Mouse (Mus musculus): ENCODE measurements around the gene Camk2g. TPM values are rescaled to one million over a fixed set of nuclear protein-coding genes. Genes with fewer than 3 reads are reported as not detected.

Camk2g gene
- polyA plus RNA-seq (2017; shearing (Covaris generic)) = 10 to 100 TPM in 1 of 2 experiments, 1 to 10 TPM in 1; 7.8 to 12.4 TPM

GRCm38 (mm10) chr14:20793758-20794531, at the start of gene Camk2g:
Gene Camk2g (minus strand): TSS chr14:20794088.

DNA sequence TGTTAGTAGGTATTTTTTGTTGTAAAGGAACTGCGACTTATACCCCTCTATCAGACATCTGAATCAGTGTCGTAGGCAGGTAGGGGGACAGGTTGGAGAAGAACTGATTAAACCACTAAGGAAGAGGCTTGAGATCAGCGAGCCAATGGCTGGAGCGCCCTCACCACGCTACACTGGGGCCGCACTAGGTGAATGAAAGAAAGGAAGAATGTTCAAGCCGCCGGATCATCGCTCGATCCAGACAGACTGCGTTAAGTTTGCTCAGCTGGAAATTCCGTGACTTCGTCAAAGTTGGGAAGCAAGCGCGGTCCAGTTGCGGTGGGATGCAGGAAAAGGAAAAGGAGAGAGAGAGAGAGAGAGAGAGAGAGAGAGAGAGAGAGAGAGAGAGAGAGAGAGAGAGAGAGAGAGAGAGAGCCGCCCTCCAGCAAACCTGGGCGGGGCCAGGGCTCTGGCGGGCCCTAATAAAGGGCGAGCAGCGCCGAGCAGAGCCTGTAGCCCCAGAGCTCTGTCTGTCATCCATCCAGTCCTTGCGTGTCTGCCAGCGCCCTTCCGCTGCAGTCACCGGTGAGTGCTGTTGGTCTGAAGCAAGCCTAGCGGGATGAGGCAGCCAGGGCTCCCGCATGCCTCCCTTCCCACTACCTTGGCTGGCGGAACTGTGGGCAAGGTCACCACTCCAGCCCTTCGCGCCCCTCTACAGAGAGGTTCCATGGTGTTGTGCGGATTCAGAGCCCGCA, 42.5 kb upstream of the Camk2g start, which contains the start of gene Plau:
Gene Plau, plus strand, starts transcription at position 490 of the 734 bp plus-strand sequence.

GRCm38 (mm10) chr14:20733952-20734774, 59.7 kb downstream of the Camk2g start, which contains the start of gene Ndst2:
Gene Ndst2 (minus strand): TSS chr14:20734562.

GRCm38 (mm10) chr14:20707201-20708190, 86.4 kb downstream of the Camk2g start, which contains the start of gene Zswim8:
Gene Zswim8 (plus strand): TSS chr14:20707552.

DNA sequence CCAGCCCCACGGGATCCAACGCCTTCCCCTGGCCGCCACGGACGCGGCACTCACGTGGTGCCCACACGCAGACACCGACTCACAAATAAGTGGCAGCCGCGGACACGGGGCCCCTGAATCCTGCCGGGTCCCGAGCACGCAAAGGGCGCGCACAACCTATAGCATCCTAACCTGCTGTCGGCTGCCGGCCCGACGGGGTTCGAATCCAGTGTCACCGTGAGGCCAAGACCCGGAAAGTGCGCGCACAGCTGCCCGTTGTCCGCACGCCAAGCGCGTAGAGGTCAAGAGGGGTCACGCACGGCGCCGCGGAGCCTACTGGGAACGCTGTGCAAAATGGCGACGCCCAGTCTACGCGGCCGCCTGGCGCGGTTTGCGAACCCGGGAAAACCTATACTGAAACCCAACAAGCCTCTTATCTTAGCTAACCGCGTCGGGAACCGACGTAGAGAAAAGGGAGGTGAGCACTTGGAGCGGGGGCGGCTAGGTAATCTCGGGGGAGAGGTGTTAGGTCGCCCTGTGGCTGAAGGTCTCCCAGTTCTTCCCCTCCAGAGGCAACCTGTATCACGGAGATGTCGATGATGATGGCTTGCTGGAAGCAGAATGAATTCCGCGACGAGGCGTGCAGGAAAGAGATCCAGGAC, 91.0 kb downstream of the Camk2g start, which contains the start of gene Chchd1:
Gene Chchd1, plus strand, starts transcription at position 266 of the 641 bp plus-strand sequence.

GRCm38 (mm10) chr14:20694884-20695760, 98.8 kb downstream of the Camk2g start, which contains the start of gene Fut11:
Gene Fut11 (plus strand): TSS chr14:20694968.

Other genes with a start within 250 kb of the Camk2g start
- 10 to 100 TPM; 21.2 to 26.0 TPM for gene Ppp3cb, start 247.5 kb downstream of the Camk2g start, polyA plus RNA-seq (2017; shearing (Covaris generic))
- gene Usp54, start 153.0 kb downstream of the Camk2g start, polyA plus RNA-seq (2017; shearing (Covaris generic)) = 1 to 10 TPM in 1 of 2 experiments, under 1 TPM in 1; 0.78 to 3.6 TPM
- 1 to 10 TPM in 1 of 2 experiments, not detected in 1; 4.7 TPM for gene Myoz1, start 137.5 kb downstream of the Camk2g start, polyA plus RNA-seq (2017; shearing (Covaris generic))
- under 1 TPM; 0.14 to 0.37 TPM for gene Synpo2l, start 125.7 kb downstream of the Camk2g start, polyA plus RNA-seq (2017; shearing (Covaris generic))
- 100 to 1,000 TPM; 211 to 253 TPM for gene Sec24c, start 119.8 kb downstream of the Camk2g start, polyA plus RNA-seq (2017; shearing (Covaris generic))
- gene Fut11, start 99.1 kb downstream of the Camk2g start, polyA plus RNA-seq (2017; shearing (Covaris generic)) = 10 to 100 TPM; 11.4 to 24.7 TPM
- gene Chchd1, start 91.1 kb downstream of the Camk2g start, polyA plus RNA-seq (2017; shearing (Covaris generic)) = 100 to 1,000 TPM; 100 to 109 TPM
- gene Zswim8, start 86.5 kb downstream of the Camk2g start, polyA plus RNA-seq (2017; shearing (Covaris generic)) = 10 to 100 TPM; 42.7 to 46.8 TPM
- 10 to 100 TPM; 45.7 to 68.8 TPM for gene Ndst2, start 59.5 kb downstream of the Camk2g start, polyA plus RNA-seq (2017; shearing (Covaris generic))
- not detected for gene Plau, start 42.6 kb upstream of the Camk2g start, polyA plus RNA-seq (2017; shearing (Covaris generic))
- gene Vcl, start 135.3 kb upstream of the Camk2g start, polyA plus RNA-seq (2017; shearing (Covaris generic)) = 1 to 10 TPM; 2.2 to 2.8 TPM